Mouse (Mus musculus) midbrain, postnatal 0 days (tissue): ENCODE data around the gene Cant1. TPM values are rescaled to one million over a fixed set of nuclear protein-coding genes. Genes with fewer than 3 reads are reported as not detected.

Source experiments
- ATAC-seq: fragments of 200-750 bp; cut with Nextera tagmentation; 2 replicates; pipeline ENCODE4 v1.8.0; 2017; ENCODE audit warnings: moderate number of reproducible peaks, mild to moderate bottlenecking, moderate TSS enrichment, moderate library complexity; ENCODE audit not compliant: low FRiP score
- DNase-seq: peaks from one replicate; pipeline ENCODE4 v3.0.0-alpha.2; 2015; ENCODE audit warnings: low spot score
- H3K27ac ChIP-seq: fragments of 300-500 bp; sonication (generic); 2 replicates; pipeline ENCODE4 v1.5.1; 2014; ENCODE audit warnings: low read depth, mild to moderate bottlenecking, low read length, mixed read lengths
- H3K27me3 ChIP-seq: fragments of 300-500 bp; sonication (generic); 2 replicates; pipeline ENCODE4 v1.6.1; 2014; ENCODE audit warnings: low read length, control low read depth, mixed read lengths; ENCODE audit not compliant: insufficient read depth
- H3K36me3 ChIP-seq: fragments of 300-500 bp; sonication (generic); 2 replicates; pipeline ENCODE4 v1.6.1; 2014; ENCODE audit warnings: low read length, control low read depth, mixed read lengths; ENCODE audit not compliant: insufficient read depth
- H3K4me1 ChIP-seq: fragments of 300-500 bp; sonication (generic); 2 replicates; pipeline ENCODE4 v1.6.1; 2014; ENCODE audit warnings: mild to moderate bottlenecking, control low read depth, antibody characterized with exemption, low read length, mixed read lengths; ENCODE audit not compliant: insufficient read depth
- H3K4me2 ChIP-seq: fragments of 300-500 bp; sonication (generic); 2 replicates; pipeline ENCODE4 v1.6.1; 2014; ENCODE audit warnings: low read depth, mild to moderate bottlenecking, low read length, mixed read lengths; ENCODE audit not compliant: poor library complexity, severe bottlenecking
- H3K4me3 ChIP-seq: fragments of 300-500 bp; sonication (generic); 2 replicates; pipeline ENCODE4 v1.5.1; 2014; ENCODE audit warnings: low read depth, mild to moderate bottlenecking, low read length, moderate library complexity
- H3K9ac ChIP-seq: fragments of 300-500 bp; sonication (generic); replicated peaks from 2 replicates; pipeline ENCODE4 v1.6.1; 2014; ENCODE audit warnings: mild to moderate bottlenecking, low read length, moderate library complexity, mixed read lengths; ENCODE audit not compliant: poor library complexity, severe bottlenecking
- H3K9me3 ChIP-seq: fragments of 300-500 bp; sonication (generic); 2 replicates; pipeline ENCODE4 v1.6.1; 2016; ENCODE audit warnings: low read length, control low read depth
- CTCF ChIP-seq: IDR thresholded peaks from 2 replicates; pipeline ENCODE4 v1.5.1; 2016; ENCODE audit warnings: antibody characterized with exemption, mild to moderate bottlenecking
- WGBS: fragments of 180-500 bp; shearing (Covaris S2); extraction: QIAGEN DNeasy Blood & Tissue Kit; methylation state at CpG from one replicate; pipeline ENCODE4 v1.1.7; 2014; 5-methylcytosine and 5-hydroxymethylcytosine counted together
- polyA plus RNA-seq: library from polyadenylated mRNA; unstranded; fragments of >200 nt; fragmentation: Nextera tagmentation; extraction: Ambion mirVana; gene quantifications from 2 replicates; pipeline ENCODE4 v1.2.1, GENCODE M21; 2015
- total RNA-seq: library from RNA; depleted of rRNA; stranded (reverse); fragments of >200 nt; gene quantifications from 2 replicates; pipeline ENCODE4 v1.2.3, GENCODE M21; 2014

Cant1 gene
- total and polyA plus RNA-seq, 2 experiments from 2014 or later: 30.0 to 51.5 TPM

DNA sequence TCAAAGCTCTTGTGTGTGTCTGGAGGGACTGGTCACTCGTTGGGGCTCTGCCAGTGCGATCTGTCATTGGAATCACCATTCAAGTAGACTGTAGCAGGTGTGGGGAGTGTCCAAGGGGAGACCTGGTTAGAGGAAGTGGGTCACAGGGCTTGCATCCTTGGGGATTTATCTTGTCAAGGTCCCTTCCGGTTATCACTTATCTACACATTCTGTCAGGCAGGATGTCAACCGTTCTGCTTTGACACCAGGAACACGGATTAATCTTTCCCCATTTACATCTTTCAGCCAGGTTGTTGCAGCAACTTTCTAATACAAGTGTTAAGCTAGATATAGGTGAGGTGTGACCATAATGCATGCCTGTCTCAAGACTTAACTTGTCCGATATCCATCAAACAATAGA, 36.9 kb upstream of the Cant1 start:
- ATAC-seq (no peak), DNase-seq (no peak)
- Histone ChIP-seq H3K9me3 (no peaks in the 10 kb centered on the region), H3K27ac (no peak overlapping the region), H3K4me1 (no peaks in the 10 kb centered on the region), H3K36me3 (no peaks in the 10 kb centered on the region), H3K4me2 (no peak overlapping the region), H3K4me3 (no peak overlapping the region), H3K27me3 (no peaks in the 10 kb centered on the region), H3K9ac (no peak overlapping the region)
- 81% methylated on average over 6 of the region's 6 CpGs for WGBS
- no peak for TF ChIP-seq CTCF

DNA sequence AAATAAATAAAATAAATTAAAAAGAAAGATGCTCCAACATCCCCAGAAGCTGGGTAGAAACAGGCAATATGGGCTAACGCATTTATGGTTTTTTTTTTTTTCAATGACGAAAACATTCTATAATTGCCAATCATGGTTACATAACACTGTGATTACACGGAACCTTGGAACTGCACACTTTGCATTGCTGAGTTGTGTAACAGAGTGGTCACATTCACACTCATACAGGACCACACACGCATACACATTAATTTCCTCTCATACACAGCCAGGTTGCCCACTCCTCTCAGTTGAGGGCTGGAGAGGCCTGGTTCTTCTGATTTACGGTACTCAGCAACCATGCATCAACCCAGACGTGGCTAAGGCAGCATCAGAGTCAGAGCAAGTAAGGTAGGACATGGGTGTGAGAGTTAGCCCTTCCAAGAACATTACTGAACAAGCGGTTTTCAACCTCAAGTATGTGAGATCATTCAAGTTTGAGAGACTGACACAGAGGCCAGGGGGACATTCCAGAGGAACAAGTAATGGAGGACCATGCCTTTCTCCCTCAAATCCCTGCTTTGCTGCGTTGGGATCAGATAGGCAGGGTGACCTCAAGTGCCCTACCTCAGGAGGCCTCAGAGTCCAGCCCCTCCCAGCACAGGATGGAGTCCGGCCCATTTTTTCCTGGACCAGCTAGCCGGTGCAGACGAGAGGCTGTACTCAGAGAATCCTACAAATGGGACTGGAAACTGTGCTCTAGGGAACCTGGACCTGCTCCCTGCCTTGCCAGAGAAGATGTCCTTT, 35.2 kb upstream of the Cant1 start:
- no peak for ATAC-seq
- Histone ChIP-seq H3K4me3 (no peak overlapping the region), H3K9me3 (no peaks in the 10 kb centered on the region), H3K27ac (no peak overlapping the region), H3K4me1 (no peaks in the 10 kb centered on the region), H3K36me3 (no peaks in the 10 kb centered on the region), H3K9ac (no peak overlapping the region), H3K4me2 (no peak overlapping the region), H3K27me3 (no peaks in the 10 kb centered on the region)
- WGBS: 76% methylated on average over 11 of the region's 11 CpGs
- DNase-seq: no peak
- TF ChIP-seq CTCF: no peak

DNA sequence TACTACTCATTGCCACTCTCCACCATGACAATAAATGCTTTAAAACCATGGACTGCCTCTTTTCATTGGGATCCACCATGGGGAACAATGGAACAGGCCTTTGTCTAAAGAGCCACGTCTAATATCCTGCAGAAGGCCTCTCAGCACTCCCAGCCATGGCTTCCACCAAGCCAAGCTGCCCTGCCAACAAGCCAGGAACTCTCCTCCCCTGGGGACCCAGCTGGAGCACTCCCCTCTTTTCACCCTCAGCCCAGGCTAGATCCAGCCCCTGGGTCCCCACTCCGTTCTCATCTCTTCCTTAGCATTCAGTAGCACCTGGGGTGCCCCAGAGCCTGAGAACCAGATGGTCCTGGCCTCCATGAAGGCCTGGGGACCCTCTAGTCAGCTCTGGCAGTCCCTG, 34.1 kb upstream of the Cant1 start:
- Histone ChIP-seq H3K9me3 (no peaks in the 10 kb centered on the region), H3K27ac (no peak overlapping the region), H3K4me3 (no peak overlapping the region), H3K9ac (no peak overlapping the region), H3K36me3 (no peaks in the 10 kb centered on the region), H3K4me2 (no peak overlapping the region), H3K27me3 (no peaks in the 10 kb centered on the region), H3K4me1 (no peaks in the 10 kb centered on the region)
- 58% methylated on average over 2 of the region's 2 CpGs for WGBS
- DNase-seq (no peak), ATAC-seq (no peak)
- no peak for TF ChIP-seq CTCF

DNA sequence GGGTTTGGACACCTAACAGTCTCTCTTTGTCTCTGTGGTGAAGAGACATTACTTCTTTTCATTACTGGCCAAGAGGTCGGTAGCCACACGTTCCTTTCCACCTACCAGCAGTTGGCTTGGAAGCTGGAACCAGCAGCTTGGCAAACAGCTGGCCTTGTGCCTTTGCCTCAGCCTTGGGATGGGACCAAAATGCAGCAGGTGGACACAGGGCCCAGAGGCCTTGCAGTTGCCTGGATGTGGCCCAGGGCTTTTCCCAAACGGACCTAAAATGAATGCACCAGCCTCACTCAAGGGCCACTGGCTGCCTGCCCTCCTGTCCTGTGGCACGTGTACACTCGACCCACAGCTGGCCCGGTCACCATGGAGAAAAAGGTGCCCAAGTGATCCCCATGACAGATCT, 32.3 kb upstream of the Cant1 start:
- WGBS: 74% methylated on average over 6 of the region's 6 CpGs

DNA sequence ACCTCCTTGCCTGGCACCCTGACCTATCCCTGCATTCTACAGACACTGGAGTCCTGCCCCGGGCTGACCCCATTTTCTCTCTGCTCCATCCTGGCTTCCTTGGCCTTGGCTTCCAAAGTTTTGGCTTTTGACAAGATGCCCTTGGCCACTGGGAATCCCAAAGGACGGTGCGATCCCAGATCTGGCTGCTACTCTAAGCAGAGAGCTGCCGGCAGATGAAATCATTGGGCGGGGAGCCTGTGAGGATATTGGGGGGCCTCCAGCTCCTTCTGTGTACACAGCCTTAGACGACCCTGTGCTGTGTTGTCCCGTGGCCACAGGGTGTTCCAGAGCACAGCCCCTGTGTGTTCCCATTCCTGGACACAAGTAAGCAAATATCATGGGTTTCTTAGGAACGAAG, 29.5 kb upstream of the Cant1 start:
- DNase-seq (no peak), ATAC-seq (no peak)
- WGBS: 81% methylated on average over 8 of the region's 8 CpGs
- Histone ChIP-seq H3K4me1 (no peaks in the 10 kb centered on the region), H3K27me3 (0 out of 2 replicates have a peak, but pooled peaks cover 5% of the 10 kb centered on the region), H3K36me3 (no peaks in the 10 kb centered on the region), H3K4me2 (no peak overlapping the region), H3K27ac (no peak overlapping the region), H3K4me3 (no peak overlapping the region), H3K9ac (no peak overlapping the region), H3K9me3 (no peaks in the 10 kb centered on the region)
- TF ChIP-seq CTCF: no peak

More for the DNA sequence above, 32.3 kb upstream of the Cant1 start:
- TF ChIP-seq CTCF: no peak
- ATAC-seq: no peak
- Histone ChIP-seq H3K27ac (no peak overlapping the region), H3K36me3 (no peaks in the 10 kb centered on the region), H3K27me3 (no peaks in the 10 kb centered on the region), H3K4me3 (no peak overlapping the region), H3K4me2 (no peak overlapping the region), H3K4me1 (no peaks in the 10 kb centered on the region), H3K9ac (no peak overlapping the region), H3K9me3 (no peaks in the 10 kb centered on the region)
- no peak for DNase-seq

DNA sequence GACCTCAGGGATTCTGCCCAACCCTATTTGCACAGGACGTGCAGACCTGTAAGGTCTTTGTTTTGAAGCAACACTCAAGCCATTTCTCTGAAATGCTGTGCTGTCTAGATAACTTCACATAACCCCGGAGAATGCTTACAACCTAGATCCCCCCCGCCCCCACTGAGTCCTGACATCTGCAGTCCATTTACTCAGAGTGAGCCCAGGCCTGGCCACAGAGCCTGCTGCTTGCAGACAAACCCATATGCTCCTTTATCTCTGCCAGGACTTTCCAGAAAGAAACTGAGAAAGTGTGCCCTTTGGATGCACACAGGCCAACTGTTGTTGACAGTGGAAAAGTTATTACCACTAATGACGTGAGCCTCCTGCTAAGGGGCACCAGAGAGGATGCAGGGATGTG, 28.5 kb upstream of the Cant1 start:
- Histone ChIP-seq H3K27ac (no peak overlapping the region), H3K4me3 (no peak overlapping the region), H3K4me2 (no peak overlapping the region), H3K4me1 (no peaks in the 10 kb centered on the region), H3K9me3 (no peaks in the 10 kb centered on the region), H3K36me3 (no peaks in the 10 kb centered on the region), H3K27me3 (0 out of 2 replicates have a peak, but pooled peaks cover 5% of the 10 kb centered on the region), H3K9ac (no peak overlapping the region)
- DNase-seq: no peak
- TF ChIP-seq CTCF: no peak
- 79% methylated on average over 4 of the region's 4 CpGs for WGBS
- ATAC-seq: no peak
